Mouse (Mus musculus) liver, embryonic 14.5 days (tissue): ENCODE results near the gene Cfap57. TPM values are rescaled to one million over a fixed set of nuclear protein-coding genes. Genes with fewer than 3 reads are reported as not detected.

Experiments used
- ATAC-seq: fragments of 200-750 bp; cut with Nextera tagmentation; 2 replicates; pipeline ENCODE4 v1.8.0; 2017; ENCODE audit warnings: moderate number of reproducible peaks, mild to moderate bottlenecking, moderate library complexity; ENCODE audit not compliant: insufficient read depth
- DNase-seq, 3 experiments: peaks; one replicate each; pipeline ENCODE4 v3.0.0-alpha.2; 2012 to 2013; ENCODE audit warnings: low read depth in 3 of 3, low spot score in 3 of 3
- H3K27ac ChIP-seq: fragments of 300-500 bp; sonication (generic); 2 replicates; pipeline ENCODE4 v1.5.1; 2014; ENCODE audit warnings: moderate library complexity, mild to moderate bottlenecking, control low read depth, inconsistent platforms
- H3K27me3 ChIP-seq: fragments of 300-500 bp; sonication (generic); 2 replicates; pipeline ENCODE4 v1.6.1; 2014; ENCODE audit warnings: mild to moderate bottlenecking, low read length, moderate library complexity; ENCODE audit not compliant: control insufficient read depth, insufficient read depth
- H3K36me3 ChIP-seq: fragments of 300-500 bp; sonication (generic); replicated peaks from 2 replicates; pipeline ENCODE4 v1.6.1; 2014; ENCODE audit warnings: low read depth; ENCODE audit not compliant: control insufficient read depth, insufficient read depth
- H3K4me1 ChIP-seq, 2 experiments: fragments of 200-500 bp in 1 of 2; fragments of 300-500 bp in 1 of 2; sonication (generic) in 1 of 2; replicated peaks; 2 replicates each; pipeline ENCODE4 v1.6.1; 2012 to 2014; ENCODE audit warnings: antibody characterized with exemption in 1 of 2, inconsistent platforms in 1 of 2, low read length in 1 of 2; ENCODE audit not compliant: control insufficient read depth in 2 of 2, insufficient read depth in 2 of 2
- H3K4me2 ChIP-seq: fragments of 300-500 bp; sonication (generic); 2 replicates; pipeline ENCODE4 v1.6.1; 2014; ENCODE audit warnings: low read depth, mild to moderate bottlenecking, control low read depth, moderate library complexity
- H3K4me3 ChIP-seq, 2 experiments: fragments of 200-500 bp in 1 of 2; fragments of 300-500 bp in 1 of 2; sonication (generic) in 1 of 2; 2 replicates each; pipeline ENCODE4 v1.5.1; 2012 to 2014; ENCODE audit warnings: low read depth in 2 of 2, low read length in 2 of 2, mild to moderate bottlenecking in 2 of 2, control low read depth in 1 of 2, inconsistent platforms in 1 of 2, moderate library complexity in 1 of 2; ENCODE audit not compliant: insufficient read depth in 1 of 2
- H3K9ac ChIP-seq: fragments of 300-500 bp; sonication (generic); replicated peaks from 2 replicates; pipeline ENCODE4 v1.6.1; 2014; ENCODE audit warnings: mild to moderate bottlenecking, control low read depth, moderate library complexity
- H3K9me3 ChIP-seq: fragments of 300-500 bp; sonication (generic); 2 replicates; pipeline ENCODE4 v1.6.1; 2016; ENCODE audit warnings: low read length, mixed read lengths; ENCODE audit not compliant: control insufficient read depth
- CTCF ChIP-seq: IDR thresholded peaks from 2 replicates; pipeline ENCODE4 v1.5.1; 2016; ENCODE audit warnings: antibody characterized with exemption, low read depth, control low read depth
- EP300 ChIP-seq: IDR thresholded peaks from 2 replicates; pipeline ENCODE4 v1.6.1; 2016; ENCODE audit warnings: antibody characterized with exemption, low read depth
- WGBS: fragments of 180-500 bp; shearing (Covaris S2); extraction: QIAGEN DNeasy Blood & Tissue Kit; methylation state at CpG from one replicate; pipeline ENCODE4 v1.1.7; 2014; ENCODE audit not compliant: insufficient replicate concordance; 5-methylcytosine and 5-hydroxymethylcytosine counted together
- polyA plus RNA-seq, 2 experiments: library from polyadenylated mRNA; depleted of rRNA in 1 of 2; stranded (reverse) in 1 of 2; unstranded in 1 of 2; fragments of >200 nt; fragmentation: Nextera tagmentation in 1 of 2; extraction: Ambion mirVana in 1 of 2; gene quantifications; 2 replicates each; pipeline versions ENCODE4 v1.2.1 to v1.2.3; 2012 to 2014

The Cfap57 gene
- polyA plus RNA-seq, 2 experiments, result 0.54 to 1.3 TPM

GRCm38 (mm10) chr4:118604065-118604464 is 16.5 kb downstream of the Cfap57 start:
- no peaks in the 10 kb centered on the region for H3K36me3 ChIP-seq
- 17% methylated on average over 4 of the region's 4 CpGs for WGBS
- no peak overlapping the region for H3K4me2 ChIP-seq
- TF ChIP-seq EP300 (no peak), CTCF (no peak)
- no peak for ATAC-seq
- no peak for DNase-seq
- H3K4me1 ChIP-seq, result 0 out of 4 replicates have a peak, but pooled peaks cover 0 to 1% of the 10 kb centered on the region in 2 experiments
- H3K27ac ChIP-seq, result no peak overlapping the region
- no peaks in the 10 kb centered on the region for H3K27me3 ChIP-seq
- no peaks in the 10 kb centered on the region for H3K9me3 ChIP-seq
- H3K9ac ChIP-seq, result no peak overlapping the region
- H3K4me3 ChIP-seq, result no peak overlapping the region

- Histone ChIP-seq H3K4me3 (no peak overlapping the region), H3K4me1 (no peaks in the 10 kb centered on the region), H3K4me2 (no peak overlapping the region), H3K9me3 (no peaks in the 10 kb centered on the region), H3K9ac (no peak overlapping the region), H3K36me3 (no peaks in the 10 kb centered on the region), H3K27ac (no peak overlapping the region), H3K27me3 (no peaks in the 10 kb centered on the region)
- WGBS, result 22% methylated on average over 7 of the region's 7 CpGs
- ATAC-seq (no peak), DNase-seq (no peak)
- TF ChIP-seq EP300 (no peak), CTCF (no peak)
These were observed 30.8 kb downstream of the Cfap57 start for GRCm38 (mm10) chr4:118589733-118590130.

- no peak for TF ChIP-seq CTCF
- TF ChIP-seq EP300, result no peak
- no peak overlapping the region for H3K9ac ChIP-seq
- H3K36me3 ChIP-seq, result no peaks in the 10 kb centered on the region
- H3K4me3 ChIP-seq, result no peak overlapping the region
- DNase-seq, result no peak
- no peak overlapping the region for H3K4me2 ChIP-seq
- 59% methylated on average over 12 of the region's 12 CpGs for WGBS
- no peaks in the 10 kb centered on the region for H3K4me1 ChIP-seq
- no peak overlapping the region for H3K27ac ChIP-seq
- no peak for ATAC-seq
- H3K9me3 ChIP-seq, result no peaks in the 10 kb centered on the region
- no peaks in the 10 kb centered on the region for H3K27me3 ChIP-seq
These were observed 31.4 kb downstream of the Cfap57 start for GRCm38 (mm10) chr4:118589053-118589732.

GRCm38 (mm10) chr4:118582629-118583028 is 37.9 kb downstream of the Cfap57 start:
- WGBS, result 75% methylated on average over 8 of the region's 8 CpGs
- Histone ChIP-seq H3K9ac (no peak overlapping the region), H3K27ac (no peak overlapping the region), H3K36me3 (no peaks in the 10 kb centered on the region), H3K4me3 (no peak overlapping the region), H3K9me3 (no peaks in the 10 kb centered on the region), H3K4me1 (no peaks in the 10 kb centered on the region), H3K4me2 (no peak overlapping the region), H3K27me3 (no peaks in the 10 kb centered on the region)
- TF ChIP-seq EP300 (no peak), CTCF (peak; percentile 56)
- no peak for DNase-seq
- no peak for ATAC-seq

GRCm38 (mm10) chr4:118581508-118581907 is 39.1 kb downstream of the Cfap57 start:
- no peak for DNase-seq
- no peak for TF ChIP-seq CTCF
- TF ChIP-seq EP300, result no peak
- Histone ChIP-seq H3K4me3 (no peak overlapping the region), H3K27me3 (no peaks in the 10 kb centered on the region), H3K36me3 (no peaks in the 10 kb centered on the region), H3K9me3 (no peaks in the 10 kb centered on the region), H3K9ac (no peak overlapping the region), H3K27ac (no peak overlapping the region), H3K4me2 (no peak overlapping the region), H3K4me1 (no peaks in the 10 kb centered on the region)
- no peak for ATAC-seq
- 57% methylated on average over 11 of the region's 11 CpGs for WGBS
